Mouse (Mus musculus): Measurements from ENCODE around the gene Bcat2. TPM values are rescaled to one million over a fixed set of nuclear protein-coding genes. Genes with fewer than 3 reads are reported as not detected.

Bcat2 gene
- polyA plus RNA-seq, 1 experiment from 2014 or later: 19.6 TPM

DNA sequence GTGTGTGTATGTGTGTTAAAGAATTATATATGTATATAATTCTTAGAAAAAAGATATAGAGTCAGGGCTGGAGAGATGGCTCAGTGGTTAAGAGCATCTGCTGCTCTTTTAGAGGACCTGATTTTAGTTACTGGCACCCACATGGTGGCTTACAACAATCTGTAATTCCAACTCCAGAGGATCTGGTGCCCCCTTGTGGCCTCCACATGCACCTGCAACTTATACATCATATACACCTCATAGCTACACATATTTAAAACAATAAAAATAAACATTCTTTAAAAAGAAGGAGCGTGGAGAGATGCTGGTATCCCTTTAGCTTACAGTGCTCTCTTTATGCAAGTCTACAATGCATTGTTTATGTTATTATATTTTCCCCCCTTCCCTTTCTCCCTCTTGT lies 25.4 kb upstream of the Bcat2 start:
- H3K9ac ChIP-seq (ENCODE audit: low read length): no peak overlapping the region
- ATAC-seq: no peak
- no peak for DNase-seq (ENCODE audit: low spot score)
- WGBS: 93% methylated on average over 1 of the region's 1 CpGs
- no peaks in the 10 kb centered on the region for H3K4me1 ChIP-seq (ENCODE audit: control insufficient read depth, insufficient read depth, low read length)
- H3K27me3 ChIP-seq (replicated peaks; ENCODE audit: control insufficient read depth, insufficient read depth, low read length): no peaks in the 10 kb centered on the region
- no peak overlapping the region for H3K4me2 ChIP-seq (ENCODE audit: low read length)
- H3K9me3 ChIP-seq (replicated peaks; ENCODE audit: control insufficient read depth, low read length): no peaks in the 10 kb centered on the region
- H3K4me3 ChIP-seq (ENCODE audit: low read depth, low read length): no peak overlapping the region
- H3K36me3 ChIP-seq (ENCODE audit: control insufficient read depth, insufficient read depth, low read length): no peaks in the 10 kb centered on the region
- no peak overlapping the region for H3K27ac ChIP-seq (ENCODE audit: low read depth, low read length)

GRCm38 (mm10) chr7:45549641-45550436 lies 20.1 kb upstream of the Bcat2 start:
- ATAC-seq: no peak
- H3K27me3 ChIP-seq (replicated peaks; ENCODE audit: control insufficient read depth, insufficient read depth, low read length): no peaks in the 10 kb centered on the region
- H3K4me2 ChIP-seq (ENCODE audit: low read length): no peak overlapping the region

GRCm38 (mm10) chr7:45550821-45551511 lies 19.0 kb upstream of the Bcat2 start:
- H3K4me3 ChIP-seq (ENCODE audit: low read depth, low read length): no peak overlapping the region
- H3K4me1 ChIP-seq (ENCODE audit: control insufficient read depth, insufficient read depth, low read length): no peaks in the 10 kb centered on the region
- H3K4me2 ChIP-seq (ENCODE audit: low read length): no peak overlapping the region
- WGBS: 83% methylated on average over 11 of the region's 11 CpGs
- no peaks in the 10 kb centered on the region for H3K36me3 ChIP-seq (ENCODE audit: control insufficient read depth, insufficient read depth, low read length)
- no peak for DNase-seq (ENCODE audit: low spot score)
- no peaks in the 10 kb centered on the region for H3K9me3 ChIP-seq (replicated peaks; ENCODE audit: control insufficient read depth, low read length)
- no peaks in the 10 kb centered on the region for H3K27me3 ChIP-seq (replicated peaks; ENCODE audit: control insufficient read depth, insufficient read depth, low read length)
- no peak for ATAC-seq
- H3K27ac ChIP-seq (ENCODE audit: low read depth, low read length): no peak overlapping the region
- no peak overlapping the region for H3K9ac ChIP-seq (ENCODE audit: low read length)

More at GRCm38 (mm10) chr7:45549641-45550436, 20.1 kb upstream of the Bcat2 start:
- Histone ChIP-seq H3K36me3 (ENCODE audit: control insufficient read depth, insufficient read depth, low read length) (no peaks in the 10 kb centered on the region), H3K4me1 (ENCODE audit: control insufficient read depth, insufficient read depth, low read length) (no peaks in the 10 kb centered on the region), H3K9ac (ENCODE audit: low read length) (no peak overlapping the region), H3K4me3 (ENCODE audit: low read depth, low read length) (no peak overlapping the region), H3K27ac (ENCODE audit: low read depth, low read length) (no peak overlapping the region), H3K9me3 (replicated peaks; ENCODE audit: control insufficient read depth, low read length) (no peaks in the 10 kb centered on the region)
- no peak for DNase-seq (ENCODE audit: low spot score)
- 87% methylated on average over 16 of the region's 16 CpGs for whole genome bisulfite sequencing

GRCm38 (mm10) chr7:45551512-45551883 lies 18.5 kb upstream of the Bcat2 start:
- no peak for ATAC-seq
- H3K27me3 ChIP-seq (replicated peaks; ENCODE audit: control insufficient read depth, insufficient read depth, low read length): no peaks in the 10 kb centered on the region
- H3K4me3 ChIP-seq (ENCODE audit: low read depth, low read length): no peak overlapping the region
- no peaks in the 10 kb centered on the region for H3K36me3 ChIP-seq (ENCODE audit: control insufficient read depth, insufficient read depth, low read length)
- H3K27ac ChIP-seq (ENCODE audit: low read depth, low read length): no peak overlapping the region
- 83% methylated on average over 8 of the region's 8 CpGs for WGBS
- no peaks in the 10 kb centered on the region for H3K4me1 ChIP-seq (ENCODE audit: control insufficient read depth, insufficient read depth, low read length)
- no peaks in the 10 kb centered on the region for H3K9me3 ChIP-seq (replicated peaks; ENCODE audit: control insufficient read depth, low read length)
- H3K4me2 ChIP-seq (ENCODE audit: low read length): no peak overlapping the region
- H3K9ac ChIP-seq (ENCODE audit: low read length): no peak overlapping the region
- no peak for DNase-seq (ENCODE audit: low spot score)

GRCm38 (mm10) chr7:45553519-45553918 lies 16.4 kb upstream of the Bcat2 start:
- no peak overlapping the region for H3K9ac ChIP-seq (ENCODE audit: low read length)
- no peak overlapping the region for H3K4me3 ChIP-seq (ENCODE audit: low read depth, low read length)
- no peak for ATAC-seq
- no peaks in the 10 kb centered on the region for H3K9me3 ChIP-seq (replicated peaks; ENCODE audit: control insufficient read depth, low read length)
- H3K36me3 ChIP-seq (ENCODE audit: control insufficient read depth, insufficient read depth, low read length): no peaks in the 10 kb centered on the region
- no peak overlapping the region for H3K4me2 ChIP-seq (ENCODE audit: low read length)
- no peak overlapping the region for H3K27ac ChIP-seq (ENCODE audit: low read depth, low read length)
- 76% methylated on average over 8 of the region's 8 CpGs for WGBS
- no peak for DNase-seq (ENCODE audit: low spot score)
- no peaks in the 10 kb centered on the region for H3K4me1 ChIP-seq (ENCODE audit: control insufficient read depth, insufficient read depth, low read length)
- H3K27me3 ChIP-seq (replicated peaks; ENCODE audit: control insufficient read depth, insufficient read depth, low read length): no peaks in the 10 kb centered on the region

DNA sequence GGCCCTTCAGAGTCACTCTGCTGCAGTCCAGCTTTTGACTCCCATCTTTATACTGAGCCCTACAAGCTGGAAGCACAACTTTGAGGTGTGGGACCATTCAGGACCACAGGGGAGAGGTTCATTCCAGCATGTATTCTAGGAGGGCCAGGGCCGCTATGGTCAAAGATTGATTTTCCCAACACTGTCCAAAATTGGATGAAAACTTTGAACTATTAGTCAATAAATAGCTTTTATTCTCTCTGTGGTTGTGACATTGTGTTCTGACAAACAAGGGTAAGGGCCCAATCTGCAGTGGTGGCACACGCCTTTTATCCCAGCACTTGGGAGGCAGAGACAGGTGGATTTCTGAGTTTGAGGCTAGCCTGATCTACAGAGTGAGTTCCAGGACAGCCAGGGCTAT lies 16.0 kb upstream of the Bcat2 start:
- DNase-seq (ENCODE audit: low spot score) (no peak), ATAC-seq (no peak)
- H3K27me3 ChIP-seq (replicated peaks; ENCODE audit: control insufficient read depth, insufficient read depth, low read length): no peaks in the 10 kb centered on the region
- no peaks in the 10 kb centered on the region for H3K36me3 ChIP-seq (ENCODE audit: control insufficient read depth, insufficient read depth, low read length)
- no peak overlapping the region for H3K27ac ChIP-seq (ENCODE audit: low read depth, low read length)
- H3K9ac ChIP-seq (ENCODE audit: low read length): no peak overlapping the region
- no peaks in the 10 kb centered on the region for H3K4me1 ChIP-seq (ENCODE audit: control insufficient read depth, insufficient read depth, low read length)
- H3K4me2 ChIP-seq (ENCODE audit: low read length): no peak overlapping the region
- 90% methylated on average over 2 of the region's 2 CpGs for WGBS
- no peak overlapping the region for H3K4me3 ChIP-seq (ENCODE audit: low read depth, low read length)
- no peaks in the 10 kb centered on the region for H3K9me3 ChIP-seq (replicated peaks; ENCODE audit: control insufficient read depth, low read length)

DNA sequence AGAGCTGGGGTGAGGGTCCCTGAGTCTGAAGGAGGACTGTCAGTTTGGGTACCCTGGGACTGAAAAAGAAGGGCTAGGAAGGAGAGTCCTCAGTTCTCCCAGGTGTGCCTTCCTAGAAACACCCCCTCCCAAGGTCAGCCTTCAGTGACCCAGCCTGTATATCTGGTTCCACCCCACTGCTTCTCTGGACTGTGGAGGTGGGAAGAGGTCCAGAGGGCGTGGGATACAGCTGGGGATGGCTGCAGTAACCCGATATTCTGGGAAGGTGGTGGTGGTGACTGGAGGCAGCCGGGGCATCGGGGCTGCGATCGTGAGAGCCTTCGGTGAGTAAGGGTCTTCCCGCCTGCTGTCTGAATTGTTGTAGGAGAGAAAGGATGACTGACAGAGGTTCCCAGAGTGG lies 15.2 kb upstream of the Bcat2 start, which contains the start of gene Hsd17b14:
Hsd17b14 (plus strand) TSS at position 150 of the 400 bp plus-strand sequence.
- Histone ChIP-seq H3K9ac (ENCODE audit: low read length) (no peak within 1 kb of the TSS), H3K27me3 (replicated peaks; ENCODE audit: control insufficient read depth, insufficient read depth, low read length) (no peaks in the 10 kb centered on the region), H3K4me3 (ENCODE audit: low read depth, low read length) (no peak within 1 kb of the TSS), H3K9me3 (replicated peaks; ENCODE audit: control insufficient read depth, low read length) (no peaks in the 10 kb centered on the region), H3K36me3 (ENCODE audit: control insufficient read depth, insufficient read depth, low read length) (no peaks in the 10 kb centered on the region), H3K4me1 (ENCODE audit: control insufficient read depth, insufficient read depth, low read length) (no peaks in the 10 kb centered on the region), H3K27ac (ENCODE audit: low read depth, low read length) (no peak within 1 kb of the TSS), H3K4me2 (ENCODE audit: low read length) (no peak within 1 kb of the TSS)
- DNase-seq (ENCODE audit: low spot score) (no peak), ATAC-seq (no peak)
- 47% methylated on average over 8 of the region's 8 CpGs for WGBS

DNA sequence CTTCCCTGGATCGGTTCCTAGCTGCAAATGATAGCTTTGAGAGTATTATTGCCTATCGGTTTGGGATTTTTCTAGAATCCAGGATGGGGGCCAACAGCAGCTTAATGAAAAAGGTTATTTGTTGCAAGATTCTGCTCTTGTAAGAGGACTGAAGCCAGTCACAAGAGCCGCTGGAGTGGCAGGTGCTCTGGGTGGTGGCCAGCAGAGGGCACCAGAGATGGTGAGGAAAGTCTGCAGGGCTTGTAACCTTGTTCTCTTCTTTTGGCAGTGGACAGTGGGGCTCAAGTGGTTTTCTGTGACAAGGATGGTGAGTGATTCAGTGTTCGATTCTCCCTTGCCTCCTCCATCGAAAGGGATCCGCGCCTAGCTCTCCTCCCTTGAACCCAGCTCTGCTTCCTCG lies 14.2 kb upstream of the Bcat2 start:
- Histone ChIP-seq H3K27me3 (replicated peaks; ENCODE audit: control insufficient read depth, insufficient read depth, low read length) (no peaks in the 10 kb centered on the region), H3K36me3 (ENCODE audit: control insufficient read depth, insufficient read depth, low read length) (no peaks in the 10 kb centered on the region), H3K9ac (ENCODE audit: low read length) (no peak overlapping the region), H3K4me3 (ENCODE audit: low read depth, low read length) (no peak overlapping the region), H3K9me3 (replicated peaks; ENCODE audit: control insufficient read depth, low read length) (no peaks in the 10 kb centered on the region), H3K4me1 (ENCODE audit: control insufficient read depth, insufficient read depth, low read length) (no peaks in the 10 kb centered on the region), H3K4me2 (ENCODE audit: low read length) (no peak overlapping the region), H3K27ac (ENCODE audit: low read depth, low read length) (no peak overlapping the region)
- DNase-seq (ENCODE audit: low spot score): peak; percentile 77
- 24% methylated on average over 8 of the region's 8 CpGs for WGBS
- ATAC-seq: no peak

DNA sequence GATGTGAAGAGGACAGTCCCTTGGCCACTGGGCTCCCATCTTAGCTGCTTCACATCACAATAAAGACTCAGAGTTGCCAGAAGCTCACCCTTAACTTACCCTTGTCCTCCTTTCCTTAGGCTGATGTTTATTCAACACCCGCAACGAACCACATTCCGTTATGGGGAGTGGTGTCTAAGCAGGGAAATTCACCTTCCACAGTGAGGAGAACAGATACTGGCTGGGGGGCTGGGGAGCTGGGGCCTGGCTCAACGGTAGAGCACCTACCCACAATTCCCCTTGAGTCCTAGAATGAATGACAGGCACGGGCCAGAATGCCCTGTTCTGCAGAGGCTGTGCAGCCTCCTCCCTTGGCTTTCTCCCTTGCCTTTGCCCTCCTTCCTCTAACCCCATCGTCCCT lies 11.0 kb upstream of the Bcat2 start:
- no peaks in the 10 kb centered on the region for H3K9me3 ChIP-seq (replicated peaks; ENCODE audit: control insufficient read depth, low read length)
- DNase-seq (ENCODE audit: low spot score) (no peak), ATAC-seq (no peak)
- no peaks in the 10 kb centered on the region for H3K27me3 ChIP-seq (replicated peaks; ENCODE audit: control insufficient read depth, insufficient read depth, low read length)
- H3K9ac ChIP-seq (ENCODE audit: low read length): no peak overlapping the region
- H3K4me3 ChIP-seq (ENCODE audit: low read depth, low read length): no peak overlapping the region
- WGBS: 70% methylated on average over 6 of the region's 6 CpGs
- H3K36me3 ChIP-seq (ENCODE audit: control insufficient read depth, insufficient read depth, low read length): no peaks in the 10 kb centered on the region
- no peak overlapping the region for H3K27ac ChIP-seq (ENCODE audit: low read depth, low read length)
- H3K4me1 ChIP-seq (ENCODE audit: control insufficient read depth, insufficient read depth, low read length): no peaks in the 10 kb centered on the region
- no peak overlapping the region for H3K4me2 ChIP-seq (ENCODE audit: low read length)

Data from forebrain, embryonic 14.5 days (tissue).